Mouse (Mus musculus) 416B (cell line): ENCODE data around the gene Vmn2r78.
"Not testable (repeated sequence)": the region's sequence is repeated elsewhere in the genome, so short reads cannot be mapped to it uniquely, and the experiment has no call there.

Source experiments
- DNase-seq: peaks from one replicate; pipeline ENCODE4 v3.0.0; 2011; ENCODE audit warnings: low read depth

Gene Vmn2r78

GRCm38 (mm10) chr7:86914794-86915193 lies at the start of gene Vmn2r78:
Vmn2r78 (plus strand) TSS chr7:86915094.
- not testable (repeated sequence) for DNase-seq

- no peak for DNase-seq
Observed at GRCm38 (mm10) chr7:86889470-86890469, 25.1 kb upstream of the Vmn2r78 start.

- no peak for DNase-seq
Observed at GRCm38 (mm10) chr7:86937288-86937687, 22.4 kb downstream of the Vmn2r78 start.

GRCm38 (mm10) chr7:86994700-86995099 lies 79.8 kb downstream of the Vmn2r78 start:
- peak; percentile 4 for DNase-seq

- not testable (repeated sequence) for DNase-seq
Observed at GRCm38 (mm10) chr7:86995815-86996214, 80.9 kb downstream of the Vmn2r78 start, which contains the start of gene Vmn2r79. Vmn2r79 (plus strand) TSS chr7:86996115.
